Mouse (Mus musculus): Measurements from ENCODE around the gene Rhno1.

GRCm38 (mm10) chr6:128397574-128398261, 35.0 kb upstream of the Rhno1 start:
- no peak for TF ChIP-seq CTCF (conservative IDR thresholded peaks at IDR 0.05; ENCODE audit: insufficient read depth, insufficient read length, low read depth, low read length)
- no peak for TF ChIP-seq POLR2A (IDR thresholded peaks at IDR 0.05; ENCODE audit: low read depth, low read length)
